Mouse (Mus musculus) liver, embryonic 13.5 days (tissue): ENCODE measurements around the gene Atf7. TPM values are rescaled to one million over a fixed set of nuclear protein-coding genes. Genes with fewer than 3 reads are reported as not detected.

Experiments used
- ATAC-seq: fragments of 200-750 bp; cut with Nextera tagmentation; 2 replicates; pipeline ENCODE4 v1.8.0; 2017; ENCODE audit warnings: low read depth, mild to moderate bottlenecking, moderate number of reproducible peaks, moderate library complexity
- DNase-seq: peaks from one replicate; pipeline ENCODE4 v3.0.0; 2022
- H3K27ac ChIP-seq: fragments of 300-500 bp; sonication (generic); 2 replicates; pipeline ENCODE4 v1.5.1; 2015; ENCODE audit warnings: moderate library complexity, mild to moderate bottlenecking, inconsistent platforms
- H3K27me3 ChIP-seq: fragments of 300-500 bp; sonication (generic); 2 replicates; pipeline ENCODE4 v1.6.1; 2015; ENCODE audit warnings: mild to moderate bottlenecking, inconsistent platforms
- H3K36me3 ChIP-seq: fragments of 300-500 bp; sonication (generic); 2 replicates; pipeline ENCODE4 v1.6.1; 2015; ENCODE audit warnings: mild to moderate bottlenecking, inconsistent platforms
- H3K4me1 ChIP-seq: fragments of 300-500 bp; sonication (generic); replicated peaks from 2 replicates; pipeline ENCODE4 v1.6.1; 2015; ENCODE audit warnings: inconsistent platforms
- H3K4me2 ChIP-seq: fragments of 300-500 bp; sonication (generic); 2 replicates; pipeline ENCODE4 v1.6.1; 2015; ENCODE audit warnings: inconsistent platforms, mild to moderate bottlenecking, moderate library complexity
- H3K4me3 ChIP-seq: fragments of 300-500 bp; sonication (generic); replicated peaks from 2 replicates; pipeline ENCODE4 v1.5.1; 2015; ENCODE audit warnings: mild to moderate bottlenecking, inconsistent platforms
- H3K9ac ChIP-seq: fragments of 300-500 bp; sonication (generic); 2 replicates; pipeline ENCODE4 v1.6.1; 2015; ENCODE audit warnings: mild to moderate bottlenecking, inconsistent platforms
- H3K9me3 ChIP-seq: fragments of 300-500 bp; sonication (generic); replicated peaks from 2 replicates; pipeline ENCODE4 v1.6.1; 2016; ENCODE audit warnings: inconsistent platforms
- WGBS: fragments of 180-500 bp; shearing (Covaris S2); methylation state at CpG from one replicate; pipeline ENCODE4 v1.1.7; 2015; ENCODE audit not compliant: insufficient replicate concordance; 5-methylcytosine and 5-hydroxymethylcytosine counted together
- polyA plus RNA-seq: library from polyadenylated mRNA; unstranded; fragments of >200 nt; fragmentation: Nextera tagmentation; extraction: Ambion mirVana; gene quantifications from 2 replicates; pipeline ENCODE4 v1.2.1, GENCODE M21; 2015

Atf7 gene
- polyA plus RNA-seq, 1 experiment from 2014 or later = 8.6 TPM

DNA sequence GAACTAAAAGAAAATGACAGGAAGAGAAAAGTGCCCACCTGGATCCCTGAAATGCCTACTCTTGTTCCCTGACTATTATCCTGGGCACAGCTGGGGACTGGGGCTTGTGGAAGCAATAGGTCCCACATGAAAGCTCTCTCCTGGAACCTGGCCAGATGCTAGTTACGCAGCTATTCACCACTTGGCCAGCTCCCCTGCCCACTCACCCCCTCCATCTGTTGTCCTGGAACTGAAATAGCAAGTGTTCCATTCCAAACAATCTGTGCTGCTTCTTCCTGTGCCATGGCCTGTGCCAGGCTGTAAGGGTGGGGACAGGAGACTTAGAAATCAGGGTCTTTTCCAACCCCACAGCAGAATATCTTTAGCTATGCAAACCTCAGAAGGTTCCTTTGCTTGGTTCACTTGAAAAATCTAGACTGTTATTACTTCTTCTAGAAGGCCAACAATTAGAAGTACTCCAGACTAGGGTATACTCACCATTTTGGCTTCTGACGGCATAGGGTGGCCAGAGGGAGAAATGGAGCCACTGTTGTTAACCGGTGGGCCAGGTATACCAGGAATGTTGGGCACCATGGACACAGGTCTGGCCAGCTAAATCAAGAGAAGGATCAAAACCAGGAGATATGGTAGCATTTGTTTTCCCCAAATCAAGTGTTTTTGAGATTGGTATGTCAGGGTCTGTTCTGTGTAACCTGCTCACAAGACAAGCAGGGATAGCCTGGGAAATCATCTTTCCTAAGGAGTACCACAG is 78.4 kb downstream of the Atf7 start:
- WGBS = 78% methylated on average over 3 of the region's 3 CpGs
- DNase-seq (no peak), ATAC-seq (no peak)
- Histone ChIP-seq H3K36me3 (peaks cover 50% of the 10 kb centered on the region), H3K4me1 (no peaks in the 10 kb centered on the region), H3K4me2 (no peak overlapping the region), H3K27me3 (no peaks in the 10 kb centered on the region), H3K9me3 (no peaks in the 10 kb centered on the region), H3K4me3 (no peak overlapping the region), H3K9ac (no peak overlapping the region), H3K27ac (no peak overlapping the region)

DNA sequence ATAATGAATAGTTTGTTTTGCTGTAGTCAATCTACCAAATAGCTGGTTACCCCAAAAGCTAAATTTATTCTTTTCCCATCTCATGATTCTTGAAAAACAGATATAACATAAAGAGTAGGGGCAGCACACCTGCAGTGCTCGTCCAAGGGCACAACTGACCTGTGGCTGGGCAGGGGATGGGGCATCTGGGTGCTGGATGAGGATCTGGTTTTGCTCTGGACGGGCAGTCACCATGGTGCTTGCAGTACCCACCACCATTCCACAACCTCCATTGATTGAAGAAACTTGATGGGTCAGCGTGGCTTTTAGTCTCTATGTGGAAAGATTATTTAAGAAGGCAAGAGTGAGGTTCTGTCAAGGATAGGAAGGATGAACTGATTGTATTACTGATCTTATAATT is 79.0 kb downstream of the Atf7 start:
- ATAC-seq = no peak
- H3K4me1 ChIP-seq = no peaks in the 10 kb centered on the region
- peaks cover 53% of the 10 kb centered on the region for H3K36me3 ChIP-seq
- no peak overlapping the region for H3K27ac ChIP-seq
- no peak for DNase-seq
- no peak overlapping the region for H3K4me2 ChIP-seq
- no peaks in the 10 kb centered on the region for H3K27me3 ChIP-seq
- H3K9me3 ChIP-seq = no peaks in the 10 kb centered on the region
- 77% methylated on average over 3 of the region's 3 CpGs for WGBS
- H3K4me3 ChIP-seq = no peak overlapping the region
- H3K9ac ChIP-seq = no peak overlapping the region

DNA sequence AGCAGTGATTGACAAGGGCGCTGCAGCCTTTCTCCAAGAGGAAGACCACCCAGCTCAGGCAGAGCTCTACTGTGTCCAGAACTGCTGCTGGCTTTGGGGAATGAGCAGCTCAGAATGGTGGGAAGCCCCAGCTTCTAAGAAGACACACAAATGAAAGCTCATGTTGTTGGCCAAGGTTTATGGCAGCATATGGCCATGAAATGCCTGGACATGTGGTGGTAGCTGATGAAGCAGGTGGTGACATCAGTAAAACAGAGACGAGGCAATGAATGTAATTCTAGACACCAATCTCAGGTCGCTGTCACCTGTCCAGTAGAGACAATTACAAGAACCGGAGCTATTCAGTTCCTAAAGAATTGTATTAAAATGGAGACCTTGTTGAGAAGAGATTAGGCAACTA is 80.5 kb downstream of the Atf7 start:
- Histone ChIP-seq H3K36me3 (peaks cover 63% of the 10 kb centered on the region), H3K27me3 (no peaks in the 10 kb centered on the region), H3K4me1 (no peaks in the 10 kb centered on the region), H3K9ac (no peak overlapping the region), H3K27ac (no peak overlapping the region), H3K4me2 (no peak overlapping the region), H3K4me3 (no peak overlapping the region), H3K9me3 (no peaks in the 10 kb centered on the region)
- 83% methylated on average over 4 of the region's 4 CpGs for WGBS
- DNase-seq (no peak), ATAC-seq (no peak)

DNA sequence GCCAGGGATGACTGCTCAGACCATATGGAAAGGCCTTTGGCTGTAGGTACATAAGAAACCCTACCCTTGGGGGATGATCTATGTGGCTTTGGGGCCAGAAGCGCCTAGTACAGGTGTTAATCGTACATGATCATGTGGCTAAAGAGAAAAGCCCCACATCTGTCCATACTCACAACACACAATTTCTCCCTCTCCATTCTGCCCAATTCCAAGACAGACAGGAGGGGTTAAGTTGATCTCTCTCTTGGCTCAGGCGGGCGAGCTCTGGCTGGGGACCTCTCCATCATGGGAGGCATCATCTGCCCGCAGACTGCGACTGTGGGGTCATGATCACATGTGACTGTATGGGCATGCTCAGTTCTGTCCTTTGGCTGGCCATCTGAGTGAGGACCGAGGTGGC is 91.3 kb downstream of the Atf7 start:
- H3K27ac ChIP-seq = no peak overlapping the region
- DNase-seq (no peak), ATAC-seq (no peak)
- H3K27me3 ChIP-seq = no peaks in the 10 kb centered on the region
- no peak overlapping the region for H3K4me3 ChIP-seq
- H3K9ac ChIP-seq = no peak overlapping the region
- H3K4me1 ChIP-seq = no peaks in the 10 kb centered on the region
- no peaks in the 10 kb centered on the region for H3K9me3 ChIP-seq
- no peak overlapping the region for H3K4me2 ChIP-seq
- peaks cover 67% of the 10 kb centered on the region for H3K36me3 ChIP-seq
- WGBS = 88% methylated on average over 7 of the region's 7 CpGs

DNA sequence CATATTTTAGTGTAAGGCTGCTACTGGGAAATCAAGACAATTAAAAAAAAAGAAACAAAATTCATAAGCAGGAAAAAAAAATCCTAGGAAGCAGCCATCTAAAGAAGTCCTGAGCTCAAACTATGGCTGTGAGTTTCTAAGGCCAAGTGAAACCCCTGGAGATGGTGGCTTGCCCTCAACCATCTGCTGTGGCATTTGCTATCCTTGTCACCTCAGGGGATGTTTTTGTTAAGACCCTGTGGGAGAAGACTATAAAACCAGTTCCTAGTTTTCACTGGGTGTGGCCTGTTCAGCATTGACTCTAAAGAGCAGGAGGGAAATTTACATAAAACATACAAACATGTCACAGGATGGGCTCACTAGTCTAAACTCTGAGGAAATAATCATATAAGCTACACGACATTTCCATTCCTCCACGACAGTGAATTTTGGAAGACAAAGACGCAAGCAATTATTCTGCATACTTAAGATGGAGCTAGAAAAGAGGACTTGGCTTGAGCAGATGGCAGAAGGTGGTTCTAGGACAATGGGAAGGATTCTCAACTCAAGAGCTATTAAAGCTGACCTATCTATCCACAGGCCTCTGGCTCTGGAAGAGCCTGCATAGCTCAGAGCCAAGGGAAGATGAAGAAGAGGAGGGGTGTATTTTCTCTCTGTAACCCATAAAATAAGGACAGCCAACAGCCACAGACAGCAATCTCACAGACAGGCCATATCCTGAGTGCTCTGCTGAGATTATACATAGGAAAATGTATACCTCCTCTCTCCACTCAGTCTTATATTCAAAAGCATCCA is 93.0 kb downstream of the Atf7 start:
- ATAC-seq = no peak
- 76% methylated on average over 3 of the region's 3 CpGs for WGBS
- H3K4me1 ChIP-seq = no peaks in the 10 kb centered on the region
- peaks cover 76% of the 10 kb centered on the region for H3K36me3 ChIP-seq
- H3K4me3 ChIP-seq = no peak overlapping the region
- H3K9me3 ChIP-seq = no peaks in the 10 kb centered on the region
- no peak overlapping the region for H3K9ac ChIP-seq
- no peak overlapping the region for H3K4me2 ChIP-seq
- H3K27me3 ChIP-seq = no peaks in the 10 kb centered on the region
- H3K27ac ChIP-seq = no peak overlapping the region
- no peak for DNase-seq

DNA sequence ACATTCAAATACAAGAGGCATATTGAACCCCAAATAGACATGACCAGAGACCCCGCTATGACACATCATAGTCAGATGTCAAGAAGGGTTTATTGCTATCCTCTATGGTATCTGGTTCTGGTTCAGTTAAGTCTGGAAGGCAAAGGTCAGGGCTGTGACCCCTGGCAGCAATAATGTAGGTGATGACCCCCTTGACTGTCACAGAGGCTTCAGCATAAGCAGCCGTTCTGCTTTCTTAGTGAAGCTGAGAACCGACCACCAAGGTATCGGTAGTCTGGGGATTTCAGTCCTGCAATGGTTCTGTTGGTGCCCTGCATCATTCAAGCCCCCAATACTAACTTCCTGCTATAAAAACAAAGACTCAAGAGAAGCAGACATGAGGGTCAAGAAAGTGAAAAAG is 93.7 kb downstream of the Atf7 start:
- Histone ChIP-seq H3K36me3 (peaks cover 71% of the 10 kb centered on the region), H3K9me3 (no peaks in the 10 kb centered on the region), H3K4me1 (no peaks in the 10 kb centered on the region), H3K27me3 (no peaks in the 10 kb centered on the region), H3K4me3 (no peak overlapping the region), H3K9ac (no peak overlapping the region), H3K27ac (no peak overlapping the region), H3K4me2 (no peak overlapping the region)
- 84% methylated on average over 4 of the region's 4 CpGs for WGBS
- ATAC-seq (no peak), DNase-seq (no peak)

DNA sequence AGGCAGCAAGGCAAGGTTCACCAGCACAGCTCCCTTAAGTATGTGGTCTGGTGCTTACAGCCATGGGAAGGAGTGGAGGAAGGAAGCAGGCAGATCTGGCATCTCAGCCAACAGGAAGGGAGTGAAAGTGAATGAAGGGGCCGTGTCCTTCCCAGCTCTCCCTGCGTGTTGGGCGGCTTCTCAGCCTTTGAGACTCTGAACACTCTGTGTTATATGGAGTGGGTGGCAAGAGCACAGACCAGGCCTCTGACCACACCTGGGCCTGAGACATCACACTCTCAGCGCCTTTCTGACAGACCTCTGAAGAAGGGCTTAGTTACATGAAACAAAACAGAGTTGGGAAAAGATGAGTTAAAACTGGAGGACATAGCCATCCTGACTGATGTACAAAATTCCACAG is 94.7 kb downstream of the Atf7 start:
- Histone ChIP-seq H3K4me2 (no peak overlapping the region), H3K9ac (no peak overlapping the region), H3K36me3 (peaks cover 64% of the 10 kb centered on the region), H3K4me1 (no peaks in the 10 kb centered on the region), H3K9me3 (no peaks in the 10 kb centered on the region), H3K4me3 (no peak overlapping the region), H3K27me3 (no peaks in the 10 kb centered on the region), H3K27ac (no peak overlapping the region)
- 61% methylated on average over 4 of the region's 4 CpGs for WGBS
- ATAC-seq = no peak
- DNase-seq = no peak

DNA sequence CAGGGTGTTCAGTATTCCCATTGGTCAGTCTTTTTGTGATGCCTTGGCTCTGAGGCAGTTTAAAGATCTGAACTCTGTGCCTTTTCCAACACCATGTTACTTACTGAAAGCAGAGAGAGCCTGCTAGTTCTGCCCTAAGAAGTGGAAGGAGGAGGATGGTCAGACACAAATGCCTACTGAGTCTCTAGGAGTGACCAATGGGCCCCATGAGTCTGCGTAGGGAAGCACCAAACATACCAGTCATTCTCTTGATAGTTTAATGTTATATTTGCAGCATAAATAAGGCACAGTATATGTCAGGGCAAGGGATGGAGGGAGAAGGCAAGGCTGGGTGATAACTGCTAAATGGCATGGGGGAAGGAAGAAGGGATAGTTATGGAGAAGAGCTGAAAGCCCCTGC is 96.9 kb downstream of the Atf7 start:
- Histone ChIP-seq H3K4me3 (no peak overlapping the region), H3K36me3 (peaks cover 66% of the 10 kb centered on the region)
- 85% methylated on average over 1 of the region's 1 CpGs for WGBS

DNA sequence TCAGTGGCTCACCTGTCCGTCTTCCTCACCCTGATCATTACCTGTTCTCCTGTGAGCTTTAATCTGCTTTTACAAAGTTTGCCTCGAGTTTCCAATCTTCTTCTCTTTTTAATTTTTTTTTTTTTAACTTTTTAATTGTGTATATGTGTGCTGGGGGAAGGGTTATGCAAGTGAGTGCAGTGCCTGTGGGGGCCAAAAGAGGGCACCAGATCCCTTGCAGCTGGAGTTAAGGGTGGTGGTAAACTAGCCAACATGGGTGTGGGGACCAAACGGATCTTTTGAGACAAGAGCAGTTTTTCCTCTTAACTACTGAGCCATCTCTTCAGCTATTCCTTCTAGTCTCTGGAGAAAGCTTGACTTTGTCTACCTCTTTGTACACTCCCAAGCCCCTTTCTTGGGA is 97.3 kb downstream of the Atf7 start:
- Histone ChIP-seq H3K4me2 (no peak overlapping the region), H3K4me3 (no peak overlapping the region), H3K27me3 (no peaks in the 10 kb centered on the region), H3K27ac (no peak overlapping the region), H3K9ac (no peak overlapping the region), H3K9me3 (no peaks in the 10 kb centered on the region), H3K4me1 (no peaks in the 10 kb centered on the region; the same call in 1 of the 2 replicates), H3K36me3 (peaks cover 63% of the 10 kb centered on the region)
- no peak for DNase-seq
- 63% methylated on average over 3 of the region's 3 CpGs for WGBS
- no peak for ATAC-seq

More for the DNA sequence above, 96.9 kb downstream of the Atf7 start:
- no peak overlapping the region for H3K9ac ChIP-seq
- no peaks in the 10 kb centered on the region for H3K27me3 ChIP-seq
- no peak overlapping the region; the same call in 1 of the 2 replicates for H3K27ac ChIP-seq
- ATAC-seq (no peak), DNase-seq (no peak)
- H3K4me2 ChIP-seq = no peak overlapping the region
- H3K4me1 ChIP-seq = no peaks in the 10 kb centered on the region; the same call in 1 of the 2 replicates
- H3K9me3 ChIP-seq = no peaks in the 10 kb centered on the region

DNA sequence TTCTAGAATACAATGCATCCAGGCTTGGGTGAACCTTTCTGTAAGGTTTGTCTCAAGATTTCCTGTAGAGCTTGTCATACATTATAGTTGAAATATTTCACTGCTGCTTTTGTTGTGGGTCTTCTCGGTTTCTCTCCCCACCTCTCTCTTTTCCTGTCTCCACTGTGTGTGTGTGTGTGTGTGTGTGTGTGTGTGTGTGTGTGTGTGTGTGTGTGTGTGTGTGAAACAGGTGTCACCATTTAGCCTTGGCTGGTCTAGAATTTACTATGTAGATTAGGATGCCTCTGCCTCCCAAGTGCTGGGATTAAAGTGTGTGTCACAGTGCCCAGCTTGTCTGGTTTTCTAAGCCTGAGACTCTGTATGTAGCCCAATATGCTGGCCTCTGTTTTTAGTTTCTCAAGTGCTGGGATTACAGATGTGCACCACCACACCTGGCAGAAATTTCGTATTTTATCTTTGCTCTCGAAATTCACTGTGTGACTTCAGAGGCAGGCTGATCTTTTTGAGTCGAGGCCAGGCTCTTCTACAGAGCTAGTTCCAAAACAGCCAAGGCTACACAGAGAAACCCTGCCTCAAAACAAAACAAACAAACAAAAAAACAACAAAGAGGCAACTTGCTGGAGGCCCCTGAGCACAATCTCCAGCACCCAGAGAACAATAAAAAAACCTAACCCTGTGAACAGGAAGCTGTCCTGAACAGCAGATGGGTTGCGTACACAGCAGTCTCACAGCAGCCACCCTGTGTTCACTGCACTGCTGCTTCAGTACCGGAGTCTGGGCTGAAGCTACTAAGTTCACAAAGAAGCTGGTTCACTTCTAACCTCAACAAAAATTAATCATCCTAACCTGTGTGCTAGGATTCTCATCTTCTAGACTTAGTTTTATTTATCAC is 98.9 kb downstream of the Atf7 start:
- Histone ChIP-seq H3K27ac (no peak overlapping the region), H3K27me3 (no peaks in the 10 kb centered on the region), H3K4me3 (no peak overlapping the region), H3K36me3 (peaks cover 67% of the 10 kb centered on the region), H3K4me2 (no peak overlapping the region), H3K9me3 (no peaks in the 10 kb centered on the region), H3K9ac (no peak overlapping the region), H3K4me1 (peaks cover 8% of the 10 kb centered on the region)
- no peak for ATAC-seq
- 73% methylated on average over 6 of the region's 6 CpGs for WGBS
- no peak for DNase-seq

DNA sequence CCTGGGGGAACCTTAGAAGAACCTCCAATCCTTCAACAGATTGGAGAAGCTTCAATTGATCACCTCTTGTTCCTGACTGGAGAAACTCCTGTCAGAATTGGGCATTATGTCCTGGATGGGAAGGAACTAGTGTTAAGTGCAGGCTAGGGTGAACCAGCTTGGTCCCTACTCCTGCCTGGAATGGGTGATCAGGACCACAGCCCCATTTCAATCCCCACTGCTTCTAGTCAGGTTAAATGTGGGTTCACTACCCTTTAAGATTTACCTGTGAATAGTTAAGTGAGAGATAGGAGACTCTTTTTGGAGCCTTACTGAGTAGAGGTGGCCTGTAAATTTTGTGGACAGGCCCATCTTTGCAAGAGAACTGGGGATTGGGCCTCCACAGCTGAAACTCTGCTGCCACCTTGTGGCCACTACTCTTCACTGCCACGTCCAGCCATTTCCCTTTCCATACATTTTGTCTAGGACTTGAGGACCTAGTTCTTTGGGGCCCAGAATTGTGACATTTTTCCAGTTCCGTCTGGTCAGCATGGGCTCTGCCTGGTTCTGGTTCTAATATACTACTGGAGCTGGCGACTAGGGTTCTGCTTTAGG is 100.3 kb downstream of the Atf7 start, which contains the start of gene Npff:
TSS of gene Npff (minus strand) at position 51 of the 594 bp plus-strand sequence.
- H3K9me3 ChIP-seq = no peaks in the 10 kb centered on the region
- 5% methylated on average over 3 of the region's 3 CpGs for WGBS
- peak; percentile 61 for DNase-seq
- H3K4me3 ChIP-seq = no peak within 1 kb of the TSS
- no peak within 1 kb of the TSS for H3K9ac ChIP-seq
- H3K27me3 ChIP-seq = no peaks in the 10 kb centered on the region
- no peak within 1 kb of the TSS for H3K4me2 ChIP-seq
- H3K36me3 ChIP-seq = peaks cover 67% of the 10 kb centered on the region
- peaks cover 22% of the 10 kb centered on the region for H3K4me1 ChIP-seq
- no peak for ATAC-seq
- H3K27ac ChIP-seq = no peak within 1 kb of the TSS
